Mouse (Mus musculus): Measurements from ENCODE around the gene Slc39a13. TPM values are rescaled to one million over a fixed set of nuclear protein-coding genes. Genes with fewer than 3 reads are reported as not detected.

Slc39a13 gene
- 29.2 and 32.3 TPM in 2 replicates for polyA plus RNA-seq (2014; fragmentation: Nextera tagmentation; extraction: Ambion mirVana)

DNA sequence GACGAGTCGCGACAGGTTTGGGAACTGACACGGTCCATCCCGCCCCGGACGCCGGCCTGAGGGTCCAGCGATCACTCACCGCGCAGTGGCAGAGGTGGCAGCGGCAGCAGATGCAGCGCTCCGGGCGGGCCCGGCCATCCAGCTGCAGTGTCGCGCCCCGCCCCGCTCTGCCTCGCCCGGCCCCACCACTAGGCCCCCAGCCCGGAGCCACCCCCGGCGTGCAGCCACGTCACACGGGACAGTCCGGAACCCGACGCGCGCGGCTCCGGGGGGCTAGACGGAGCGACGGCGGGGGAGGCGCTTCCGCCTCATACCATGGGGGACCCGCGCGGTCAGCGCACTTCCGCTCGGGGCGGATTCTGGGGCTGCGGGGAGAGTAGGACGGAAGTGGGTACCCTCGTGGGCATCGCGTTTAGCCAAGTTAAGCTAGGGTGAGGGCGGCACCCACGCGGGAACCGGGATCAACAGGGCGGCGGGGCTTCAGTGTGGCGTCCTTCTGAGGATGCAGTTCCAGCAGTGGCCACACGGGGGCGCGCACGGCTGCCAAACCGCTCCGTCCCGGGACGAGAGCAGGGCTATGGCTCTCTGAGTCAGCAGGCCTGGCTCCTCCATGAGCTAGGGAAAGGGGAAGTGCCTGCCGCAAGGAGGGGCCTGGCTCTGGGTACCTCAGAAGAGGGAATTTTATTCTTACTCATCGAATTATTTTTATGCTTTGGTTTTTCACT lies at the start of gene Slc39a13:
Gene Slc39a13 (minus strand): TSS at position 342 of the 725 bp plus-strand sequence.
- H3K9ac ChIP-seq (replicated peaks; ENCODE audit: low read depth, low read length), result peak within 1 kb of the TSS; percentile 71
- peaks cover 5% of the 10 kb centered on the region; the same call in 1 of the 2 replicates for H3K36me3 ChIP-seq (ENCODE audit: control insufficient read depth, insufficient read depth, low read length)
- H3K4me2 ChIP-seq (ENCODE audit: low read depth, low read length), result peak within 1 kb of the TSS; percentile 67
- H3K9me3 ChIP-seq (ENCODE audit: control insufficient read depth, low read length), result no peaks in the 10 kb centered on the region
- peaks cover 20% of the 10 kb centered on the region for H3K4me1 ChIP-seq (ENCODE audit: control insufficient read depth, insufficient read depth, low read length)
- peak within 1 kb of the TSS; percentile 65 for H3K4me3 ChIP-seq (ENCODE audit: low read depth, low read length)
- WGBS, result under 1% methylated on average over 64 of the region's 69 CpGs
- peak; percentile 97 for ATAC-seq (ENCODE audit: low read depth)
- peak within 1 kb of the TSS; percentile 85 for H3K27ac ChIP-seq (ENCODE audit: low read depth, low read length)
- no peaks in the 10 kb centered on the region for H3K27me3 ChIP-seq (ENCODE audit: control insufficient read depth, insufficient read depth, low read length)

DNA sequence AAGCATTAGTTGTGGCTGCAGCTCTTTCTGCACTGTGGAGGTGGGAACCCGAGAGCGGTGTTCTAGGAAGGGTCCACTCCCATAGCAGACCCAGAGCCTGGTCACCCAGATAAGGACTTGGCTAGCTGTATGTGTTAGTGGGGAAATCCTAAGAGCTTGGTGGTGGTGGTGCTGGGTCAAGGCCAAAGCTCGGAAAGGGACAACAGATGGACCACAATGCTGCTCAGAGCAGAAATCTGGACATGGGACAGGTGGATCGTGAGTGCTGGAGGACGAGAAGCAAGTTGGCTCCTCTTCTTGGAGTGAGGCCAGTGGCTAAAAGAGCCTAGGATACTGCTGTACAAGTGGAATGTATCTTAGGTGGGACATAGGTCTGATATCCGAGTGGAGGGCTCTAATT lies 49.3 kb upstream of the Slc39a13 start:
- Histone ChIP-seq H3K27me3 (ENCODE audit: control insufficient read depth, insufficient read depth, low read length) (no peaks in the 10 kb centered on the region), H3K9me3 (ENCODE audit: control insufficient read depth, low read length) (no peaks in the 10 kb centered on the region), H3K9ac (replicated peaks; ENCODE audit: low read depth, low read length) (no peak overlapping the region), H3K4me3 (ENCODE audit: low read depth, low read length) (no peak overlapping the region), H3K4me2 (ENCODE audit: low read depth, low read length) (no peak overlapping the region), H3K4me1 (ENCODE audit: control insufficient read depth, insufficient read depth, low read length) (no peaks in the 10 kb centered on the region), H3K36me3 (ENCODE audit: control insufficient read depth, insufficient read depth, low read length) (no peaks in the 10 kb centered on the region), H3K27ac (ENCODE audit: low read depth, low read length) (no peak overlapping the region)
- no peak for ATAC-seq (ENCODE audit: low read depth)
- 84% methylated on average over 6 of the region's 6 CpGs for WGBS

DNA sequence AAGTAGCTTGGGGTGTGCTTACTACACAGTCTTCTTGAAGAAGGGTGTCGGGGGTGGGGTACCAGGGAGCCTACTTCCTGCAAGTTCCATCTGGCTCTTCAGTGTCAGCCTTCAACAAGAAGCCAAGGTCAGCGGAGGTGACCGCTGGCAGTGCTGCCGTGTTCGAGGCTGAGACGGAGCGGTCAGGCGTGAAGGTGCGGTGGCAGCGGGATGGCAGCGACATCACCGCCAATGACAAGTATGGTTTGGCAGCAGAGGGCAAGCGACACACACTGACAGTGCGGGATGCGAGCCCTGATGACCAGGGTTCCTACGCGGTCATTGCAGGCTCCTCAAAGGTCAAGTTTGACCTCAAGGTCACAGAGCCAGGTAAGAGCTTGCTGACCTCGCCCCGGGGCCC lies 48.8 kb upstream of the Slc39a13 start:
- 92% methylated on average over 19 of the region's 19 CpGs for WGBS
- ATAC-seq (ENCODE audit: low read depth), result no peak
- H3K27ac ChIP-seq (ENCODE audit: low read depth, low read length), result no peak overlapping the region
- H3K27me3 ChIP-seq (ENCODE audit: control insufficient read depth, insufficient read depth, low read length), result no peaks in the 10 kb centered on the region
- H3K4me3 ChIP-seq (ENCODE audit: low read depth, low read length), result no peak overlapping the region
- H3K9ac ChIP-seq (replicated peaks; ENCODE audit: low read depth, low read length), result no peak overlapping the region
- H3K9me3 ChIP-seq (ENCODE audit: control insufficient read depth, low read length), result no peaks in the 10 kb centered on the region
- no peaks in the 10 kb centered on the region for H3K4me1 ChIP-seq (ENCODE audit: control insufficient read depth, insufficient read depth, low read length)
- no peaks in the 10 kb centered on the region for H3K36me3 ChIP-seq (ENCODE audit: control insufficient read depth, insufficient read depth, low read length)
- H3K4me2 ChIP-seq (ENCODE audit: low read depth, low read length), result no peak overlapping the region

DNA sequence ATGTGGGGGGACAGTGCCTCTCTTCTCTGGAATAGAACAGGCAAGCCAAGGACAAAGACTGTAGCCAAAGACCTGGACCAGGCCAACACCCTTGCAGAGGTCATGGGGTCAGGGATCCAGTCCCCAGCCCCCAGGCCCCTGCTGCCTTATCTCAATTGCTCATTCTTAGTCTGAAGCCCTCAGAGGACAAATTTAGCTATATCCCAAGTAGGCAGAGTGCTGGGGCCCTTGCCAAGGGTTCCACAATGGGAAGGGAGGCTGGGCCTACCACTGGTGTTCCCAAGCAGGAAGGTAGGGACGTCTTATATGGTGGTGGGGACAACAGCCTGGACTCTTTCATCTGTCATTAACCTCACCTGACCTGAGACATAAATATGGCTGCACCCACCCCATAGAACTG lies 48.4 kb upstream of the Slc39a13 start:
- Histone ChIP-seq H3K4me2 (ENCODE audit: low read depth, low read length) (no peak overlapping the region), H3K4me1 (ENCODE audit: control insufficient read depth, insufficient read depth, low read length) (no peaks in the 10 kb centered on the region), H3K27ac (ENCODE audit: low read depth, low read length) (no peak overlapping the region), H3K9me3 (ENCODE audit: control insufficient read depth, low read length) (no peaks in the 10 kb centered on the region), H3K36me3 (ENCODE audit: control insufficient read depth, insufficient read depth, low read length) (no peaks in the 10 kb centered on the region), H3K9ac (replicated peaks; ENCODE audit: low read depth, low read length) (no peak overlapping the region), H3K4me3 (ENCODE audit: low read depth, low read length) (no peak overlapping the region), H3K27me3 (ENCODE audit: control insufficient read depth, insufficient read depth, low read length) (no peaks in the 10 kb centered on the region)
- WGBS, result 74% methylated on average over 1 of the region's 1 CpGs
- no peak for ATAC-seq (ENCODE audit: low read depth)

DNA sequence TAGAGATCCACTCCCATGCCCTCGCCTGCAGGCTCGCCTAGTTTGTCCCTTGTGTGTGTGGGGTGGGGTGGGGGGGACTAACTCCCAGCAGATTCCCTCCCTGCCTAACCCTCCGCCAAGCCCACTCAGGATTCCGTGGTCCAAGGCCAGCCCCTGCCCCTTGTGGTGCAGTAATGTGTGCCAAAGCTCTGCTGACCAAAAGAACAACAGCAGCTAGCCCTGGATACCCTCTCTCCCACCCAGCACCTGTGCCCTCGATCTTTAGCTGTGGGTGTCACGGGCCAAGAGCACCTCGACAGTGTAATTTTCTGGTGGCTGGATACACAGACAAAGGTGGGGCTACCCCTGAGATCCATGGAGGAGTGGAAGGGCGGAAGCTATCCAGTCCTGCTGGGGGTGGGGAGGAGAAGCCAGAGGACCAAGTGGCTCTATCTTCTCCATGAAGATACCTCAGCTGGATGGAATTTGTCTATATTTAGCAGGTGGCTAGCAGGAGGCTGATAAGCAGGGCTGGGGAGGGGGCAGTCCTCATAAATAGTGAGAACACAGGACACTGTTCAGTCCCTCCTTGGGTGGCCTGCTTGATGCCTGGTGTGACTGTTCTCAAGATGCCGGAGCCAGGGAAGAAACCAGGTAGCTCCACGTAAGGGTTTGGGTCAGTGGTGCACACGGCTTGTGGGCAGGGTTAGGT lies 47.5 kb upstream of the Slc39a13 start, which contains the start of gene Mybpc3:
Gene Mybpc3 (plus strand): TSS at position 560 of the 691 bp plus-strand sequence.
- WGBS, result 82% methylated on average over 11 of the region's 11 CpGs
- Histone ChIP-seq H3K27ac (ENCODE audit: low read depth, low read length) (no peak within 1 kb of the TSS), H3K4me2 (ENCODE audit: low read depth, low read length) (no peak within 1 kb of the TSS), H3K36me3 (ENCODE audit: control insufficient read depth, insufficient read depth, low read length) (no peaks in the 10 kb centered on the region), H3K9me3 (ENCODE audit: control insufficient read depth, low read length) (no peaks in the 10 kb centered on the region), H3K4me1 (ENCODE audit: control insufficient read depth, insufficient read depth, low read length) (no peaks in the 10 kb centered on the region), H3K27me3 (ENCODE audit: control insufficient read depth, insufficient read depth, low read length) (no peaks in the 10 kb centered on the region), H3K4me3 (ENCODE audit: low read depth, low read length) (no peak within 1 kb of the TSS), H3K9ac (replicated peaks; ENCODE audit: low read depth, low read length) (no peak within 1 kb of the TSS)
- no peak for ATAC-seq (ENCODE audit: low read depth)

DNA sequence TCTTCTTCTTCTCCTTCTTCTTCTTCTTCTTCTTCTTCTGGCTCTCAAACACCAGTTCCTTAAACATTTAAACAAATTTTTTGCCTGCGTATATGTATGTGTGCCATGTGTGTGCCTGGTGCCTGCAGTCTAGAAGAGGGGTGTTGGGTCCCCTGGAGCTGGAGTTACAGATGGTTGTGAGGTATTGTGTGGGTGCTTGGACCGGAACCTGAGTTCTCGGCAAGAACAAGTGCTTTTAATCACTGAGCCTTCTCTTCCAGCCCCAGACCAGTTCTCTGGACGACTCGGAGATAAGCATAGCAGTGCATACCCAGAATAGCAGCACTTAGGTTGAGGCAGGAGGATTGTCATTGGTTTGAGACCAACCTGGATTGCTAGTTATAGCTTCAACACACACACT lies 46.6 kb upstream of the Slc39a13 start:
- H3K4me2 ChIP-seq (ENCODE audit: low read depth, low read length), result no peak overlapping the region
- H3K4me1 ChIP-seq (ENCODE audit: control insufficient read depth, insufficient read depth, low read length), result no peaks in the 10 kb centered on the region
- no peaks in the 10 kb centered on the region for H3K36me3 ChIP-seq (ENCODE audit: control insufficient read depth, insufficient read depth, low read length)
- no peaks in the 10 kb centered on the region for H3K27me3 ChIP-seq (ENCODE audit: control insufficient read depth, insufficient read depth, low read length)
- H3K4me3 ChIP-seq (ENCODE audit: low read depth, low read length), result no peak overlapping the region
- no peak overlapping the region for H3K27ac ChIP-seq (ENCODE audit: low read depth, low read length)
- 84% methylated on average over 5 of the region's 5 CpGs for WGBS
- no peak for ATAC-seq (ENCODE audit: low read depth)
- H3K9ac ChIP-seq (replicated peaks; ENCODE audit: low read depth, low read length), result no peak overlapping the region
- H3K9me3 ChIP-seq (ENCODE audit: control insufficient read depth, low read length), result no peaks in the 10 kb centered on the region

DNA sequence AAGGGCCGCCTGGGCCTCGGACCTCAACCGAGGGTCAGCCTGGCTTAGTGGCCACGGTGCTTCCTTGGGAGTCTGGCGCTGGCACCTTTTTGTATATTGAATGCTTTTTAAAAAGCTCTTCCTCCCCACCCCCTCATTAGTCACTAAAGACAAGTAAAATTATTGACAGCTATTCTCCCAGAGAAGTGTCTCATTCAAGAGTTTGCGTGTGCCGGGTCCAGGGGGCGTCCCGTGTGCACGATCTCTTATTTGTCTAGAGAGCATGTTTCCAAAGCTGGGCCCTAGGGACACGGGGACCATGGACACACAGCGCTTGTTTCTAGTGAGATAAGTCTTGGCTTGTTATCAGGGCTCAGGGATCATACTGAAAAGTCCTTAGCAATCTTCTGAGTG lies 45.4 kb upstream of the Slc39a13 start:
- H3K9ac ChIP-seq (replicated peaks; ENCODE audit: low read depth, low read length), result 0 out of 2 replicates have a peak overlapping the region, but pooled peaks have one; percentile 39
- H3K4me2 ChIP-seq (ENCODE audit: low read depth, low read length), result peak overlapping the region; percentile 52
- ATAC-seq (ENCODE audit: low read depth), result no peak
- WGBS, result 33% methylated on average over 12 of the region's 12 CpGs
- no peaks in the 10 kb centered on the region for H3K4me1 ChIP-seq (ENCODE audit: control insufficient read depth, insufficient read depth, low read length)
- no peaks in the 10 kb centered on the region for H3K27me3 ChIP-seq (ENCODE audit: control insufficient read depth, insufficient read depth, low read length)
- peak overlapping the region; percentile 20; the same call in 1 of the 2 replicates for H3K4me3 ChIP-seq (ENCODE audit: low read depth, low read length)
- H3K9me3 ChIP-seq (ENCODE audit: control insufficient read depth, low read length), result no peaks in the 10 kb centered on the region
- H3K27ac ChIP-seq (ENCODE audit: low read depth, low read length), result no peak overlapping the region
- H3K36me3 ChIP-seq (ENCODE audit: control insufficient read depth, insufficient read depth, low read length), result no peaks in the 10 kb centered on the region

DNA sequence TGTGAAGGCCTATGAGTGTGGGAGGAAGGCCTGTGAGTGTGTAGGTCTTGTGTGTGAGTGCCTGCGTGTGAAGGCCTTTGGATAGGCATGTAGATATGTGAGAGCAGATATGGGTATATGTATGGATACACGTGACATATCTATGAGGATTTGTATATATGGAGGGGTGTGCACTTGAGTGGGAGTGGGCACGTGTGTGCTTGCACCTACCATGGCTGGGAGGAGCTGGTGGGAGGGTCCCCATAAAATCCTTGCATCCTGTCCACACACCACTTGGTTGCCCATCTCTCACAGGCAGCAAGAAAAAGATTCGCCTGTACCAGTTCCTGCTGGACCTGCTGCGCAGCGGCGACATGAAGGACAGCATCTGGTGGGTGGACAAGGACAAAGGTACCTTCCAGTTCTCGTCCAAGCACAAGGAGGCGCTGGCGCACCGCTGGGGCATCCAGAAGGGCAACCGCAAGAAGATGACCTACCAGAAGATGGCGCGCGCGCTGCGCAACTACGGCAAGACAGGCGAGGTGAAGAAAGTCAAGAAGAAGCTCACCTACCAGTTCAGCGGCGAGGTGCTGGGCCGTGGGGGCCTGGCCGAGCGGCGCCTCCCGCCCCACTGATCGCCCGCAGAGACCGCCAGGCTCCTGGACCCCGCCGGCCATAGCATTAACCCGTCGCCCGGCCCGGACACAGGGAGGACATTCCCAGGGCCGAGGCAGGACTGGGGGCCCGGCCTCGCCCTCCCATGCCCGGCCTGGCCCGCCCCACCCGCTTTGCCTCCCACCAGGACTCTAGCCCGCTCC lies 44.8 kb upstream of the Slc39a13 start:
- H3K4me1 ChIP-seq (ENCODE audit: control insufficient read depth, insufficient read depth, low read length), result no peaks in the 10 kb centered on the region
- peak; percentile 50; the same call in 1 of the 2 replicates for ATAC-seq (ENCODE audit: low read depth)
- H3K4me3 ChIP-seq (ENCODE audit: low read depth, low read length), result peak overlapping the region; percentile 20; the same call in 1 of the 2 replicates
- H3K27me3 ChIP-seq (ENCODE audit: control insufficient read depth, insufficient read depth, low read length), result no peaks in the 10 kb centered on the region
- H3K27ac ChIP-seq (ENCODE audit: low read depth, low read length), result no peak overlapping the region
- peak overlapping the region; percentile 52 for H3K4me2 ChIP-seq (ENCODE audit: low read depth, low read length)
- no peaks in the 10 kb centered on the region for H3K9me3 ChIP-seq (ENCODE audit: control insufficient read depth, low read length)
- WGBS, result 11% methylated on average over 33 of the region's 42 CpGs
- no peaks in the 10 kb centered on the region for H3K36me3 ChIP-seq (ENCODE audit: control insufficient read depth, insufficient read depth, low read length)
- H3K9ac ChIP-seq (replicated peaks; ENCODE audit: low read depth, low read length), result 0 out of 2 replicates have a peak overlapping the region, but pooled peaks have one; percentile 39
